Mouse (Mus musculus) ES-E14 (cell line): ENCODE data around the gene Lgmn. TPM values are rescaled to one million over a fixed set of nuclear protein-coding genes. Genes with fewer than 3 reads are reported as not detected.

Source experiments
- DNase-seq: peaks from one replicate; pipeline ENCODE4 v3.0.0-alpha.2; 2013; ENCODE audit warnings: low read depth, low spot score
- H3K27ac ChIP-seq: 2 replicates; pipeline ENCODE4 v1.5.1; 2012; ENCODE audit warnings: low read depth, mild to moderate bottlenecking, low read length, moderate library complexity, mixed read lengths; ENCODE audit not compliant: poor library complexity, insufficient read depth, severe bottlenecking
- H3K36me3 ChIP-seq: 2 replicates; pipeline ENCODE4 v1.6.1; 2012; ENCODE audit warnings: mild to moderate bottlenecking, low read length, moderate library complexity, mixed read lengths; ENCODE audit not compliant: control insufficient read depth, poor library complexity, insufficient read depth, severe bottlenecking
- H3K4me1 ChIP-seq, 2 experiments: fragments of 150-350 bp in 1 of 2; sonication (generic) in 1 of 2; 2 replicates each; pipeline ENCODE4 v1.6.1; 2012; ENCODE audit warnings: low read length in 2 of 2, mild to moderate bottlenecking in 1 of 2, mixed read lengths in 1 of 2; ENCODE audit not compliant: control insufficient read depth in 2 of 2, insufficient read depth in 2 of 2, poor library complexity in 1 of 2
- H3K4me3 ChIP-seq, 2 experiments: fragments of 150-350 bp in 1 of 2; sonication (generic) in 1 of 2; 2 replicates each; pipeline ENCODE4 v1.5.1; 2012; ENCODE audit warnings: low read length in 2 of 2, low read depth in 1 of 2, mild to moderate bottlenecking in 1 of 2, mixed read lengths in 1 of 2; ENCODE audit not compliant: insufficient read depth in 1 of 2, poor library complexity in 1 of 2, severe bottlenecking in 1 of 2
- H3K9ac ChIP-seq: 2 replicates; pipeline ENCODE4 v1.6.1; 2012; ENCODE audit warnings: low read depth, mild to moderate bottlenecking, low read length, mixed read lengths; ENCODE audit not compliant: poor library complexity, insufficient read depth, severe bottlenecking
- H3K9me3 ChIP-seq: fragments of 150-350 bp; sonication (generic); 2 replicates; pipeline ENCODE4 v1.6.1; 2012; ENCODE audit warnings: low read depth, mild to moderate bottlenecking, low read length; ENCODE audit not compliant: control insufficient read depth, insufficient read depth
- CHD2 ChIP-seq: IDR thresholded peaks from 2 replicates; pipeline ENCODE4 v1.6.1; 2014; ENCODE audit warnings: mild to moderate bottlenecking, low read depth, low read length, inconsistent platforms
- HCFC1 ChIP-seq: IDR thresholded peaks from 2 replicates; pipeline ENCODE4 v1.6.1; 2012; ENCODE audit warnings: low read length, inconsistent platforms, borderline replicate concordance; ENCODE audit not compliant: insufficient read depth
- MAFK ChIP-seq: IDR thresholded peaks from 2 replicates; pipeline ENCODE4 v1.6.1; 2014; ENCODE audit warnings: mild to moderate bottlenecking, low read depth, low read length, inconsistent platforms; ENCODE audit not compliant: insufficient read depth
- ZC3H11A ChIP-seq: IDR thresholded peaks from 2 replicates; pipeline ENCODE4 v1.6.1; 2012; ENCODE audit warnings: low read depth, mild to moderate bottlenecking, inconsistent platforms, low read length, borderline replicate concordance
- ZNF384 ChIP-seq: IDR thresholded peaks from 2 replicates; pipeline ENCODE4 v1.6.1; 2012; ENCODE audit warnings: low read depth, low read length, inconsistent platforms
- in situ Hi-C, 2 experiments: fragments of 600-800 bp; cut with MboI; formaldehyde crosslinking; loops; one replicate each; pipeline ENCODE4 v1.15.1; 2025; ENCODE audit warnings: low sequenced_read_pairs in 2 of 2, inconsistent platforms in 1 of 2; ENCODE audit not compliant: unreplicated experiment in 2 of 2
- total RNA-seq: library from RNA; depleted of rRNA; stranded (reverse); fragments of 300-350 nt; gene quantifications from 2 replicates; pipeline ENCODE4 v1.2.3, GENCODE M21; 2012

Lgmn gene
- total RNA-seq, 1 experiment: 99.1 TPM

DNA sequence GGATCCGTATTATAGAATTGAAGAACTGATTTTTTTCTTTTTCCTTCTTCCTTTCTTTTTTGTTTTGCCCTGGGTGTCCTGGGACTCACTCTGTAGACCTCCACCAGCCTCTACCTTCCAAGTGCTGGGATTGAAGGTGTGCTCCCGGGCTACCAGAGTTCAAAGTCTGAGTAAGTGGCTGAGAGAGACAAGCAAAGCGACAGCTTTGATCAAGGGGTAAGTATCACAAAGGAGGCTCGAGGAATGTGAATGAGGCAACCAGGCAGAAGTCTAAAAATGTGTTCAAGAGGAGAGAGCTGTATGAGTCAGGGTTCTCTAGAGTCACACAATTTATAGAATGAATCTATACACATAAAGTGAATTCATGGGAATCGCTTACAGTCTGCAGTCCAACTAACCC is 20.4 kb upstream of the Lgmn start:
- Histone ChIP-seq H3K9me3 (no peaks in the 10 kb centered on the region), H3K36me3 (no peaks in the 10 kb centered on the region), H3K27ac (no peak overlapping the region), H3K4me1 (peaks cover 0 to 2% of the 10 kb centered on the region in 2 experiments; a peak in 1 of 4 replicates), H3K4me3 (no peak overlapping the region), H3K9ac (no peak overlapping the region)
- DNase-seq: no peak
- TF ChIP-seq CHD2 (no peak), MAFK (no peak), ZNF384 (no peak), ZC3H11A (no peak), HCFC1 (no peak)
- in situ Hi-C loops: loop anchor here in 1 of 2 experiments (10.0 kb wide), 1 partner anchor 65 kb away; no protein-coding TSS in a partner anchor

DNA sequence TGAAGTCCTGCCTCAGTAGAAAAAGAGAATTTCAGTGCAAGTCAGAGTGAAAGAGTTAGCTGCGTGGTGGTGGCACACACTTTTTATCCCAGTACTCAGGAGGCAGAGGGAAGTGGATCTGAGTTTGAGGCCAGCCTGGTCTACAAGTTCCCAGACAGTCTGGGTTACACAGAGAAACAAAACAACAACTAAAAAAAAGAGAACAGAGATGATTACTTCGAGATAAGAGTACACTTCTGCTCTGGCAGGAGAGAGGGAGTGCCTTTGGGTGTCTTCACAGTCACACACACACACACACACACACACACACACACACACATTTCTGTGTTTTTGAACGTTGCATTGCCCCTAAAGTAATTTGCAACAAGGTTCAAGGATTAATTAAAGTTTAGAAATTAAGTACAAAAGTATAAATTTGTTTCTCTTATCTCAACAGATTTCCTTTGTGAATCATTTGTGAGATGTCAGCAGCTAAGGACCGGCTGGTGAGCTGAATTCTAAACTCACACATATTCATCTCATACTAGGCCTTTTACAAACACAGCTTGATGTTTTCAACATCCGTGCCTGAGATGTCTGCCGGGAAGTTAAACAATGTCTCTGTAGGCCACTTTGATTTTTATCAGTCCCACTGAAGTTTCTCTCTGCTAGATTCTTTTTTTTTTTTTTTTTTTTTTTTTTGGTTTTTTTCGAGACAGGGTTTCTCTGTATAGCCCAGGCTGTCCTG is 17.0 kb upstream of the Lgmn start:
- H3K36me3 ChIP-seq: no peaks in the 10 kb centered on the region
- in situ Hi-C loops: no loop called here
- TF ChIP-seq CHD2: no peak
- TF ChIP-seq HCFC1: no peak
- TF ChIP-seq ZC3H11A: no peak
- TF ChIP-seq MAFK: no peak
- no peak for TF ChIP-seq ZNF384
- H3K4me1 ChIP-seq: peaks cover 0 to 2% of the 10 kb centered on the region in 2 experiments; a peak in 1 of 4 replicates
- no peaks in the 10 kb centered on the region for H3K9me3 ChIP-seq
- no peak overlapping the region for H3K27ac ChIP-seq
- no peak overlapping the region for H3K9ac ChIP-seq
- no peak overlapping the region for H3K4me3 ChIP-seq
- DNase-seq: no peak

GRCm38 (mm10) chr12:102453581-102453980 is 14.0 kb upstream of the Lgmn start:
- H3K9me3 ChIP-seq: no peaks in the 10 kb centered on the region
- no peaks in the 10 kb centered on the region for H3K36me3 ChIP-seq
- in situ Hi-C loops: no loop called here
- no peak overlapping the region for H3K4me3 ChIP-seq
- no peak for DNase-seq
- H3K4me1 ChIP-seq: peaks cover 0 to 2% of the 10 kb centered on the region in 2 experiments; a peak in 2 of 4 replicates
- TF ChIP-seq CHD2 (no peak), ZNF384 (no peak), HCFC1 (no peak), ZC3H11A (no peak), MAFK (no peak)
- H3K27ac ChIP-seq: no peak overlapping the region
- H3K9ac ChIP-seq: no peak overlapping the region

- Histone ChIP-seq H3K9ac (no peak overlapping the region), H3K4me3 (no peak overlapping the region), H3K36me3 (no peaks in the 10 kb centered on the region), H3K4me1 (no peaks in the 10 kb centered on the region; a peak in 1 of 4 replicates), H3K27ac (no peak overlapping the region), H3K9me3 (no peaks in the 10 kb centered on the region)
- no peak for DNase-seq
- TF ChIP-seq MAFK: no peak
- TF ChIP-seq HCFC1: no peak
- TF ChIP-seq ZC3H11A: no peak
- in situ Hi-C loops: no loop called here
Observed at GRCm38 (mm10) chr12:102451126-102451851, 11.7 kb upstream of the Lgmn start.
